Comparison of ENCODE assay signal across 9 mouse cellular contexts in genomic region chr10:7809937-7810336, GRCm38 (mm10). TPM values are rescaled to one million over a fixed set of nuclear protein-coding genes. Genes with fewer than 3 reads are reported as not detected.
A peak's percentile ranks its signal among the peaks of the same experiment; 100 is the strongest.
DNase-seq lines count a peak whose midpoint lies in the region; ATAC-seq and TF ChIP-seq lines count a peak whose summit lies in the region.
"Had no signal": no experiment of that assay in that cellular context is flagged by ENCODE, and none has a peak within 500 bp of the region (broad histone marks: within the 10 kb centered on the region; RNA-seq: fewer than 3 reads in every experiment).

No protein-coding gene starts in this region.

- H3K4me3 ChIP-seq in cerebellum, adult 2 months (replicated peaks; ENCODE audit: insufficient read depth, low read depth, low read length), result no peak overlapping the region
- H3K4me3 ChIP-seq in spleen, adult 2 months (ENCODE audit: extremely low read depth, insufficient read depth, insufficient read length), result no peak overlapping the region

- H3K36me3 ChIP-seq in spleen, adult 2 months (ENCODE audit: control insufficient read depth, insufficient read depth, low read length), result peaks cover 36% of the 10 kb centered on the region

- peak; percentile 85 for ATAC-seq in frontal cortex, adult (ENCODE audit: low TSS enrichment)

- H3K4me1 ChIP-seq in cerebellum, adult 2 months (ENCODE audit: control insufficient read depth, insufficient read depth, low read length), result no peaks in the 10 kb centered on the region
- no peaks in the 10 kb centered on the region for H3K4me1 ChIP-seq in spleen, adult 2 months (ENCODE audit: control insufficient read depth, insufficient read depth, insufficient read length)

- 48% methylated on average over 2 of the region's 2 CpGs for WGBS in cerebellum, adult 2 months
- WGBS in spleen, adult 2 months, result 50% methylated on average over 2 of the region's 2 CpGs

- peak; percentile 13 to 85 for DNase-seq in adrenal gland, adult (ENCODE audit: inconsistent age in 2 of 2, low spot score in 1 of 2)
- DNase-seq in adrenal gland, postnatal 25 days, result no peak
- DNase-seq in CD8-positive naive resting alpha-beta T cell, adult 2 months (ENCODE audit: low read depth in 2 of 2, low spot score in 2 of 2), result peak; percentile 60 to 78
- DNase-seq in cerebellum, adult 2 months, result peak; percentile 18 to 60
- peak; percentile 74 for DNase-seq in layer of hippocampus, adult 11-12 months (ENCODE audit: low spot score)
- DNase-seq in lung, postnatal 14 days, result peak; percentile 55
- DNase-seq in spleen, adult 2 months (ENCODE audit: low read depth in 1 of 2, low spot score in 2 of 2), result peak; percentile 48 to 55

- no peaks in the 10 kb centered on the region for H3K27me3 ChIP-seq in cerebellum, adult 2 months (ENCODE audit: control insufficient read depth, insufficient read depth, low read length)
- H3K27me3 ChIP-seq in spleen, adult 2 months (ENCODE audit: control insufficient read depth, insufficient read depth, low read length), result no peaks in the 10 kb centered on the region

- no peak for TF ChIP-seq POLR2A in cerebellum, adult 2 months (IDR thresholded peaks at IDR 0.05; ENCODE audit: borderline replicate concordance, insufficient read depth, low read length)
- no peak for TF ChIP-seq POLR2A in spleen, adult 2 months (IDR thresholded peaks at IDR 0.05; ENCODE audit: low read depth, low read length)

- no peak overlapping the region for H3K27ac ChIP-seq in cerebellum, adult 2 months (ENCODE audit: insufficient read depth, low read length)
- no peak overlapping the region for H3K27ac ChIP-seq in spleen, adult 2 months (ENCODE audit: insufficient read depth, low read length)

- TF ChIP-seq CTCF in cerebellum, adult 2 months (IDR thresholded peaks at IDR 0.05; ENCODE audit: borderline replicate concordance, insufficient read depth, low read depth, low read length), result peak; percentile 59; the same call in 1 of the 2 replicates
- TF ChIP-seq CTCF in spleen, adult 2 months (IDR thresholded peaks at IDR 0.05; ENCODE audit: extremely low read depth, insufficient read depth, insufficient read length, insufficient replicate concordance), result peak; percentile 19; the same call in 1 of the 2 replicates

RNA-seq across cellular contexts. Expression of gene Ppil4, which starts 17.2 kb away (rescaled TPM):
- 25.2 and 30.3 TPM in 2 replicates for total RNA-seq in adrenal gland, postnatal 25 days (2021)
- 22.3 and 23.1 TPM in 2 replicates for polyA plus RNA-seq in cerebellum, adult 2 months (2012; rRNA removed)
- 5.5 and 6.2 TPM in 2 replicates for polyA plus RNA-seq in spleen, adult 2 months (2012; rRNA removed)

RNA-seq across cellular contexts. Expression of gene Ginm1, which starts 17.3 kb away (rescaled TPM):
- 278 and 285 TPM in 2 replicates for total RNA-seq in adrenal gland, postnatal 25 days (2021)
- 27.6 and 34.1 TPM in 2 replicates for polyA plus RNA-seq in cerebellum, adult 2 months (2012; rRNA removed)
- 9.2 and 13.9 TPM in 2 replicates for polyA plus RNA-seq in spleen, adult 2 months (2012; rRNA removed)

RNA-seq across cellular contexts. Expression of gene Zc3h12d, which starts 22.3 kb away (rescaled TPM):
- 0.18 and 0.24 TPM in 2 replicates for total RNA-seq in adrenal gland, postnatal 25 days (2021)
- polyA plus RNA-seq in cerebellum, adult 2 months (2012; rRNA removed), result 0.11 and 0.13 TPM in 2 replicates
- 18.3 and 24.6 TPM in 2 replicates for polyA plus RNA-seq in spleen, adult 2 months (2012; rRNA removed)
- polyA plus RNA-seq: C2C12 had no signal

Comparison
In these comparisons a context has a peak if more than half of its experiments do, and no peak if none do; other contexts are left out.
1. RNA of gene Zc3h12d, which starts 22.3 kb away (polyA plus RNA-seq): 18.3 to 24.6 TPM in spleen, adult 2 months; 0.11 to 0.13 TPM in cerebellum, adult 2 months; every median in the first group is over 10 times any median in the second.